In the genomic region with DNA sequence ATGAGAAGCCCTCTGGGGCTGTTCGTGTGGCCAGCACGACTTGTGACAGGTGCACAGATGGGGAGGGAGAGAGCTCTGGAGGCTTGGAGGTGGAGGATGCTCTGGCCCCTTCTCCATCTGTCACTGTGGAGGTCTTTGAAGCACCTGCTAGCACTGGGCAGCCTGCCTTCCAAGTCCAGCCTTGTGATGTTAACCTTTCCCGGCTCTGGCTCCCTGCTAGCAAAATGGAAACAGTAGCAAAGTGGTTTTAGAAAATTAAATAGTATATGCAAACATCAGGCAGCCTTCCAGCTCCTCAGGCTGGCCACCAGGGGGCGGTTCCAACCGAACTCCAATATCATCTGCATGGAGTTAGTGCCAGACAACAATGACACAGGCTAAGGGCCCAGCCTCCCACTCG, we compare ENCODE assay signal across 10 mouse cellular contexts. TPM values are rescaled to one million over a fixed set of nuclear protein-coding genes. Genes with fewer than 3 reads are reported as not detected.
DNase-seq lines count a peak whose midpoint lies in the region; ATAC-seq and TF ChIP-seq lines count a peak whose summit lies in the region.
"Had no signal": no experiment of that assay in that cellular context is flagged by ENCODE, and none has a peak within 500 bp of the region (broad histone marks: within the 10 kb centered on the region; RNA-seq: fewer than 3 reads in every experiment).

No protein-coding gene starts in this region.

- H3K27ac ChIP-seq in gastrocnemius, adult 2 months: no peak overlapping the region
- no peak overlapping the region for H3K27ac ChIP-seq in midbrain, postnatal 0 days (ENCODE audit: low read depth, low read length)
- no peak overlapping the region for H3K27ac ChIP-seq in midbrain, embryonic 11.5 days (ENCODE audit: low read depth, low read length)
- H3K27ac ChIP-seq in cerebellum, adult 2 months (ENCODE audit: insufficient read depth, low read length): peak overlapping the region; percentile 52
- H3K27ac ChIP-seq: heart, embryonic 13.5 days; macrophage had no signal

- TF ChIP-seq POLR2A in cerebellum, adult 2 months (IDR thresholded peaks at IDR 0.05; ENCODE audit: borderline replicate concordance, insufficient read depth, low read length): no peak

- WGBS in midbrain, postnatal 0 days: 46% methylated on average over 6 of the region's 6 CpGs
- 51% methylated on average over 6 of the region's 6 CpGs for WGBS in midbrain, embryonic 11.5 days
- WGBS in cerebellum, adult 2 months: 5% methylated on average over 6 of the region's 6 CpGs

- no peak overlapping the region for H3K4me3 ChIP-seq in gastrocnemius, adult 2 months
- H3K4me3 ChIP-seq in midbrain, postnatal 0 days (ENCODE audit: low read depth, low read length): no peak overlapping the region
- no peak overlapping the region for H3K4me3 ChIP-seq in midbrain, embryonic 11.5 days (ENCODE audit: low read depth, low read length)
- no peak overlapping the region for H3K4me3 ChIP-seq in cerebellum, adult 2 months (replicated peaks; ENCODE audit: insufficient read depth, low read depth, low read length)
- H3K4me3 ChIP-seq: heart, embryonic 13.5 days had no signal

- H3K4me2 ChIP-seq in midbrain, postnatal 0 days (ENCODE audit: low read depth, low read length, poor library complexity, severe bottlenecking): no peak overlapping the region
- no peak overlapping the region for H3K4me2 ChIP-seq in midbrain, embryonic 11.5 days
- H3K4me2 ChIP-seq: heart, embryonic 13.5 days had no signal

- peak; percentile 66 for TF ChIP-seq CTCF in gastrocnemius, adult 2 months (IDR thresholded peaks at IDR 0.05)
- TF ChIP-seq CTCF in midbrain, postnatal 0 days (IDR thresholded peaks at IDR 0.05): peak; percentile 72
- peak; percentile 53 for TF ChIP-seq CTCF in cerebellum, adult 2 months (IDR thresholded peaks at IDR 0.05; ENCODE audit: borderline replicate concordance, insufficient read depth, low read depth, low read length)

- no peaks in the 10 kb centered on the region for H3K9me3 ChIP-seq in midbrain, postnatal 0 days (ENCODE audit: low read length)
- no peaks in the 10 kb centered on the region for H3K9me3 ChIP-seq in midbrain, embryonic 11.5 days (ENCODE audit: control insufficient read depth, low read length)
- H3K9me3 ChIP-seq: heart, embryonic 13.5 days had no signal

- H3K4me1 ChIP-seq in midbrain, postnatal 0 days (ENCODE audit: insufficient read depth, low read length): no peaks in the 10 kb centered on the region
- peaks cover 2% of the 10 kb centered on the region; the same call in 1 of the 2 replicates for H3K4me1 ChIP-seq in midbrain, embryonic 11.5 days (ENCODE audit: control insufficient read depth, insufficient read depth, low read length)
- H3K4me1 ChIP-seq in cerebellum, adult 2 months (ENCODE audit: control insufficient read depth, insufficient read depth, low read length): peaks cover 51% of the 10 kb centered on the region

- no peaks in the 10 kb centered on the region for H3K36me3 ChIP-seq in midbrain, postnatal 0 days (ENCODE audit: insufficient read depth, low read length)
- H3K36me3 ChIP-seq in midbrain, embryonic 11.5 days (ENCODE audit: control insufficient read depth, insufficient read depth, low read length): no peaks in the 10 kb centered on the region
- H3K36me3 ChIP-seq: heart, embryonic 13.5 days had no signal

- no peak overlapping the region for H3K9ac ChIP-seq in midbrain, postnatal 0 days (replicated peaks; ENCODE audit: low read length, poor library complexity, severe bottlenecking)
- no peak overlapping the region for H3K9ac ChIP-seq in midbrain, embryonic 11.5 days (ENCODE audit: low read length)
- H3K9ac ChIP-seq: heart, embryonic 13.5 days had no signal

- intact Hi-C loops in gastrocnemius, adult 2 months (cut with DNase I): no loop called here
- intact Hi-C loops in gastrocnemius, postnatal 36 days (cut with DNase I): no loop called here

- DNase-seq in gastrocnemius, adult 2 months: no peak
- no peak for DNase-seq in gastrocnemius, postnatal 36 days
- peak; percentile 48 for DNase-seq in midbrain, postnatal 0 days (ENCODE audit: low spot score)
- no peak for DNase-seq in midbrain, embryonic 11.5 days (ENCODE audit: low spot score, missing footprints)
- DNase-seq in cerebellum, adult 2 months: peak; percentile 82 to 90
- DNase-seq in ovary, postnatal 14 days (ENCODE audit: low spot score): no peak
- DNase-seq in c-Kit-positive CD71-positive TER-119-positive erythroid progenitor cells, embryonic 14.5 days (ENCODE audit: low spot score): no peak

- ATAC-seq in midbrain, postnatal 0 days (ENCODE audit: low FRiP score): no peak
- no peak for ATAC-seq in midbrain, embryonic 11.5 days (ENCODE audit: low FRiP score)
- 0 out of 2 replicates have a peak, but pooled peaks have one; percentile 36 for ATAC-seq in megakaryocyte-erythroid progenitor cell, adult 5-6 weeks (replicated peaks; ENCODE audit: low FRiP score, low TSS enrichment, poor library complexity, severe bottlenecking)

- no peaks in the 10 kb centered on the region for H3K27me3 ChIP-seq in midbrain, postnatal 0 days (ENCODE audit: insufficient read depth, low read length)
- no peaks in the 10 kb centered on the region for H3K27me3 ChIP-seq in midbrain, embryonic 11.5 days (ENCODE audit: control insufficient read depth, insufficient read depth, low read length)
- no peaks in the 10 kb centered on the region for H3K27me3 ChIP-seq in cerebellum, adult 2 months (ENCODE audit: control insufficient read depth, insufficient read depth, low read length)
- H3K27me3 ChIP-seq: heart, embryonic 13.5 days had no signal

RNA-seq across cellular contexts. Expression of a gene that starts 14.5 kb away (rescaled TPM):
- total RNA-seq in gastrocnemius, adult 2 months (2021): 1 to 10 TPM; 1.9 to 2.1 TPM
- total RNA-seq in gastrocnemius, postnatal 36 days (2021): 1 to 10 TPM; 1.8 to 2.2 TPM
- total RNA-seq in midbrain, postnatal 0 days (2014; rRNA removed): 4.5 and 4.7 TPM in 2 replicates
- polyA plus RNA-seq in midbrain, postnatal 0 days (2015; fragmentation: Nextera tagmentation; extraction: Ambion mirVana): 0.39 and 0.90 TPM in 2 replicates
- 0.59 and 0.72 TPM in 2 replicates for polyA plus RNA-seq in midbrain, embryonic 11.5 days (2014; fragmentation: Nextera tagmentation; extraction: Ambion mirVana)
- 6.5 and 7.6 TPM in 2 replicates for polyA plus RNA-seq in cerebellum, adult 2 months (2012; rRNA removed)
- 3.0 and 4.2 TPM in 2 replicates for total RNA-seq in megakaryocyte-erythroid progenitor cell, adult 5-6 weeks (2014; fragmentation: Nextera tagmentation)
- total RNA-seq in megakaryocyte-erythroid progenitor cell, adult 5-6 weeks (2017): 3.0 and 3.4 TPM in 2 replicates

RNA-seq across cellular contexts. Expression of a gene that starts 42.8 kb away (rescaled TPM):
- 10 to 100 TPM; 15.5 to 20.1 TPM for total RNA-seq in gastrocnemius, adult 2 months (2021)
- 10 to 100 TPM; 20.9 to 21.4 TPM for total RNA-seq in gastrocnemius, postnatal 36 days (2021)
- 57.3 and 82.4 TPM in 2 replicates for total RNA-seq in midbrain, postnatal 0 days (2014; rRNA removed)
- 3.9 and 5.3 TPM in 2 replicates for polyA plus RNA-seq in midbrain, postnatal 0 days (2015; fragmentation: Nextera tagmentation; extraction: Ambion mirVana)
- polyA plus RNA-seq in midbrain, embryonic 11.5 days (2014; fragmentation: Nextera tagmentation; extraction: Ambion mirVana): 8.0 and 8.9 TPM in 2 replicates
- 19.0 and 19.9 TPM in 2 replicates for polyA plus RNA-seq in cerebellum, adult 2 months (2012; rRNA removed)
- 91.5 and 117 TPM in 2 replicates for total RNA-seq in megakaryocyte-erythroid progenitor cell, adult 5-6 weeks (2014; fragmentation: Nextera tagmentation)
- total RNA-seq in megakaryocyte-erythroid progenitor cell, adult 5-6 weeks (2017): 37.5 and 38.6 TPM in 2 replicates

Comparison
In these comparisons a context has a peak if more than half of its experiments do, and no peak if none do; other contexts are left out.
1. DNase-seq: peak in midbrain, postnatal 0 days (single experiment) and cerebellum, adult 2 months (2 of 2); none in gastrocnemius, adult 2 months (single experiment), gastrocnemius, postnatal 36 days (0 of 2), midbrain, embryonic 11.5 days (single experiment), ovary, postnatal 14 days (single experiment) and c-Kit-positive CD71-positive TER-119-positive erythroid progenitor cells, embryonic 14.5 days (single experiment).
2. Peak in every context shown above with its lines, with median percentiles within 50 percentile points of each other: CTCF ChIP-seq.